Mouse (Mus musculus): ENCODE data around the gene Tmsb4x.

DNA sequence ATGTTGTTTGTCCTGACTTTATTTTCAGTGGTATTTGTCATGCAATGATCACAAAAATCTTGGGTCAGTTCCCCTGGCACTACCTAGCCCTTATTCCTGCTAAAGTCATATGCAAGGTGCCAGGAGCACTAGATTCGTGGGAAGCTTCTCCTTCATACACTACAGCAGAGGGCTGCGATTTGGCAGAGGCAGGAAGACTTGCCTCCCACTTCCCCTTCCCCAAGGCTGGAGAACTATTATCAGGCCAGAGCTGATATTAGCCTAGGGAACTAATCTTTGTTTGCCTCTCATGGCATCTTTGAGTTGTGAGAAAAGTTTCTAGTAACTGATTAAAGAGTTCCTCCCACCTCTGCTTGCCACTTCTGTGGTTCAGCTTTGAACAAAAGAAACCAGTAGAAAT is 37.8 kb downstream of the Tmsb4x start:
- TF ChIP-seq CTCF (IDR thresholded peaks at IDR 0.05; ENCODE audit: low read depth) = no peak
- TF ChIP-seq EP300 (IDR thresholded peaks at IDR 0.05; ENCODE audit: low read depth) = no peak

Data from liver, embryonic 14.5 days (tissue).